Mouse (Mus musculus): Measurements from ENCODE around the gene Tcf15.

Tcf15 gene
- long read RNA-seq, experiment 1, result 0 reads
- long read RNA-seq, experiment 2, partial matches to known transcripts, result 0 of 1 reads
- long read RNA-seq, experiment 2, other reads (novel, unspliced or antisense), result 0 of 1 reads

- intact Hi-C loops (cut with DNase I), result no loop called here
Measured at GRCm38 (mm10) chr2:152143279-152144157, at the start of gene Tcf15. Gene Tcf15, plus strand, starts transcription at chr2:152143561.

- intact Hi-C loops (cut with DNase I), result no loop called here
Measured at GRCm38 (mm10) chr2:152094856-152095545, 48.4 kb upstream of the Tcf15 start.

- intact Hi-C loops (cut with DNase I), result no loop called here
Measured at GRCm38 (mm10) chr2:152096922-152097321, 46.4 kb upstream of the Tcf15 start.

- intact Hi-C loops (cut with DNase I), result no loop called here
Measured at GRCm38 (mm10) chr2:152097916-152098315, 45.4 kb upstream of the Tcf15 start.

- intact Hi-C loops (cut with DNase I), result no loop called here
Measured at GRCm38 (mm10) chr2:152099538-152099937, 43.8 kb upstream of the Tcf15 start.

- intact Hi-C loops (cut with DNase I), result loop anchor here (10.0 kb wide), 1 partner anchor 233 kb away; the partner anchor contains the start of gene Rbck1
Measured at GRCm38 (mm10) chr2:152101761-152102160, 41.6 kb upstream of the Tcf15 start.

- intact Hi-C loops (cut with DNase I), result loop anchor here (10.0 kb wide), 1 partner anchor 232 kb away; the partner anchor contains the start of gene Rbck1
Measured at GRCm38 (mm10) chr2:152102369-152102768, 41.0 kb upstream of the Tcf15 start.

- intact Hi-C loops (cut with DNase I), result loop anchor here (10.0 kb wide), 1 partner anchor 230 kb away; the partner anchor contains the start of gene Rbck1
Measured at GRCm38 (mm10) chr2:152104711-152105317, 38.5 kb upstream of the Tcf15 start.

GRCm38 (mm10) chr2:152105318-152106224 lies 37.8 kb upstream of the Tcf15 start, which contains the start of gene Srxn1:
Gene Srxn1, plus strand, starts transcription at chr2:152105516.
- intact Hi-C loops (cut with DNase I), result loop anchor here (10.0 kb wide), 1 partner anchor 229 kb away; the partner anchor contains the start of gene Rbck1

GRCm38 (mm10) chr2:152106225-152106595 lies 37.2 kb upstream of the Tcf15 start:
- intact Hi-C loops (cut with DNase I), result loop anchor here (10.0 kb wide), 1 partner anchor 229 kb away; the partner anchor contains the start of gene Rbck1

- intact Hi-C loops (cut with DNase I), result loop anchor here (10.0 kb wide), 1 partner anchor 228 kb away; the partner anchor contains the start of gene Rbck1
Measured at GRCm38 (mm10) chr2:152106597-152106996, 36.8 kb upstream of the Tcf15 start.

GRCm38 (mm10) chr2:152108702-152109101 lies 34.7 kb upstream of the Tcf15 start:
- intact Hi-C loops (cut with DNase I), result loop anchor here (10.0 kb wide), 1 partner anchor 226 kb away; the partner anchor contains the start of gene Rbck1

GRCm38 (mm10) chr2:152109386-152109785 lies 34.0 kb upstream of the Tcf15 start:
- intact Hi-C loops (cut with DNase I), result loop anchor here (10.0 kb wide), 1 partner anchor 225 kb away; the partner anchor contains the start of gene Rbck1

- intact Hi-C loops (cut with DNase I), result no loop called here
Measured at GRCm38 (mm10) chr2:152111311-152111710, 32.0 kb upstream of the Tcf15 start.

GRCm38 (mm10) chr2:152111920-152112319 lies 31.4 kb upstream of the Tcf15 start:
- intact Hi-C loops (cut with DNase I), result loop anchor here (1.0 kb wide), 1 partner anchor 85 kb away; no protein-coding TSS in a partner anchor

GRCm38 (mm10) chr2:152112490-152112889 lies 30.9 kb upstream of the Tcf15 start:
- intact Hi-C loops (cut with DNase I), result loop anchor here (1.0 kb wide), 1 partner anchor 85 kb away; no protein-coding TSS in a partner anchor

GRCm38 (mm10) chr2:152112970-152113369 lies 30.4 kb upstream of the Tcf15 start:
- intact Hi-C loops (cut with DNase I), result loop anchor here (1.0 kb wide), 1 partner anchor 84 kb away; no protein-coding TSS in a partner anchor

- intact Hi-C loops (cut with DNase I), result no loop called here
Measured at GRCm38 (mm10) chr2:152114057-152114975, 29.0 kb upstream of the Tcf15 start.

- intact Hi-C loops (cut with DNase I), result no loop called here
Measured at GRCm38 (mm10) chr2:152117694-152118093, 25.7 kb upstream of the Tcf15 start.
